Mouse (Mus musculus) C2C12 (cell line): ENCODE measurements around the gene Alg1. TPM values are rescaled to one million over a fixed set of nuclear protein-coding genes. Genes with fewer than 3 reads are reported as not detected.
A peak's percentile ranks its signal among the peaks of the same experiment; 100 is the strongest.

Experiments
- H3K27me3 ChIP-seq: one replicate; pipeline ENCODE4 v1.6.1; 2011; ENCODE audit not compliant: control insufficient read depth, insufficient read depth, insufficient read length
- H3K36me3 ChIP-seq: one replicate; pipeline ENCODE4 v1.6.1; 2011; ENCODE audit not compliant: control insufficient read depth, insufficient read depth
- H3K4me3 ChIP-seq: one replicate; pipeline ENCODE4 v1.5.1; 2011; ENCODE audit warnings: mild to moderate bottlenecking, control low read depth; ENCODE audit not compliant: poor library complexity, insufficient read depth, severe bottlenecking
- H3K79me2 ChIP-seq: one replicate; pipeline ENCODE4 v1.6.1; 2011; ENCODE audit not compliant: control insufficient read depth, insufficient read depth
- H3K79me3 ChIP-seq: one replicate; pipeline ENCODE4 v1.6.1; 2011; ENCODE audit warnings: low read depth, control low read depth
- H3ac ChIP-seq: one replicate; pipeline ENCODE3; 2011; ENCODE audit warnings: low read depth; ENCODE audit not compliant: control insufficient read depth, insufficient read length
- CEBPB ChIP-seq: IDR thresholded peaks from one replicate; pipeline ENCODE4 v1.6.1; 2011; ENCODE audit warnings: low read depth, mild to moderate bottlenecking, control low read depth, moderate library complexity
- CTCF ChIP-seq: IDR thresholded peaks from one replicate; pipeline ENCODE4 v1.5.1; 2011; ENCODE audit not compliant: control insufficient read depth, insufficient read depth, insufficient read length
- FOSL1 ChIP-seq: IDR thresholded peaks from one replicate; pipeline ENCODE4 v1.8.0; 2011; ENCODE audit warnings: mild to moderate bottlenecking, low read length; ENCODE audit not compliant: poor library complexity, insufficient read depth, severe bottlenecking
- MAX ChIP-seq: IDR thresholded peaks from one replicate; pipeline ENCODE4 v1.6.1; 2011; ENCODE audit warnings: mild to moderate bottlenecking, control low read depth
- MYOD1 ChIP-seq: IDR thresholded peaks from one replicate; pipeline ENCODE4 v1.6.1; 2011; ENCODE audit warnings: low read depth; ENCODE audit not compliant: control insufficient read depth, insufficient read length
- MYOG ChIP-seq: IDR thresholded peaks from one replicate; pipeline ENCODE4 v1.6.1; 2011; ENCODE audit not compliant: control insufficient read depth, insufficient read length; ENCODE audit errors: extremely low read depth
- USF1 ChIP-seq: IDR thresholded peaks from one replicate; pipeline ENCODE4 v1.6.1; 2011; ENCODE audit warnings: low read depth, mild to moderate bottlenecking, control low read depth, moderate library complexity
- polyA plus RNA-seq: library from polyadenylated mRNA; unstranded; fragments of >200 nt; fragmentation: generic; extraction: Trizol; gene quantifications from one replicate; pipeline ENCODE4 v1.2.1, GENCODE M21; 2012; ENCODE audit warnings: missing spikeins

The Alg1 gene
- polyA plus RNA-seq, 1 experiment, result 37.7 TPM

GRCm38 (mm10) chr16:5202681-5203080 is 30.7 kb upstream of the Alg1 start:
- Histone ChIP-seq H3ac (no peak overlapping the region), H3K4me3 (peak overlapping the region; percentile 71)

GRCm38 (mm10) chr16:5203200-5203599 is 30.2 kb upstream of the Alg1 start:
- TF ChIP-seq USF1 (no peak), MYOG (no peak), CEBPB (no peak), MAX (no peak), MYOD1 (no peak), CTCF (no peak), FOSL1 (no peak)
- Histone ChIP-seq H3K79me2 (no peaks in the 10 kb centered on the region), H3K79me3 (no peaks in the 10 kb centered on the region), H3K4me3 (peak overlapping the region; percentile 71), H3K27me3 (peaks cover 5% of the 10 kb centered on the region), H3ac (peak overlapping the region; percentile 92), H3K36me3 (no peaks in the 10 kb centered on the region)

More at GRCm38 (mm10) chr16:5202681-5203080, 30.7 kb upstream of the Alg1 start:
- Histone ChIP-seq H3K79me2 (no peaks in the 10 kb centered on the region), H3K36me3 (no peaks in the 10 kb centered on the region), H3K79me3 (no peaks in the 10 kb centered on the region), H3K27me3 (peaks cover 3% of the 10 kb centered on the region)
- TF ChIP-seq MAX (no peak), CTCF (peak; percentile 59)

GRCm38 (mm10) chr16:5203668-5204433 is 29.6 kb upstream of the Alg1 start, which contains the start of gene Nagpa:
Gene Nagpa (minus strand): TSS chr16:5204012.
- H3K36me3 ChIP-seq, result no peaks in the 10 kb centered on the region
- H3K27me3 ChIP-seq, result peaks cover 6% of the 10 kb centered on the region
- TF ChIP-seq MYOG (no peak), USF1 (peak; percentile 100), MYOD1 (no peak), CTCF (no peak), FOSL1 (no peak), CEBPB (no peak), MAX (peak; percentile 61)
- H3ac ChIP-seq, result peak within 1 kb of the TSS; percentile 92
- peak within 1 kb of the TSS; percentile 71 for H3K4me3 ChIP-seq
- no peaks in the 10 kb centered on the region for H3K79me2 ChIP-seq
- H3K79me3 ChIP-seq, result no peaks in the 10 kb centered on the region

- TF ChIP-seq MYOG, result no peak
- TF ChIP-seq MAX, result no peak
- no peak for TF ChIP-seq FOSL1
- no peak for TF ChIP-seq CTCF
- TF ChIP-seq CEBPB, result no peak
- TF ChIP-seq USF1, result no peak
- no peak for TF ChIP-seq MYOD1
- Histone ChIP-seq H3K4me3 (no peak overlapping the region), H3K36me3 (no peaks in the 10 kb centered on the region), H3K79me2 (no peaks in the 10 kb centered on the region), H3K27me3 (peaks cover 12% of the 10 kb centered on the region), H3K79me3 (no peaks in the 10 kb centered on the region), H3ac (no peak overlapping the region)
Measured at GRCm38 (mm10) chr16:5205431-5205970, 27.9 kb upstream of the Alg1 start.

- Histone ChIP-seq H3K4me3 (no peak overlapping the region), H3K79me3 (no peaks in the 10 kb centered on the region), H3ac (no peak overlapping the region), H3K79me2 (no peaks in the 10 kb centered on the region), H3K27me3 (peaks cover 12% of the 10 kb centered on the region), H3K36me3 (no peaks in the 10 kb centered on the region)
- TF ChIP-seq USF1, result no peak
- no peak for TF ChIP-seq FOSL1
- no peak for TF ChIP-seq CEBPB
- no peak for TF ChIP-seq MYOG
- no peak for TF ChIP-seq MYOD1
- no peak for TF ChIP-seq MAX
- TF ChIP-seq CTCF, result no peak
Measured at GRCm38 (mm10) chr16:5206051-5206450, 27.4 kb upstream of the Alg1 start.

GRCm38 (mm10) chr16:5210365-5210764 is 23.1 kb upstream of the Alg1 start:
- no peaks in the 10 kb centered on the region for H3K36me3 ChIP-seq
- no peaks in the 10 kb centered on the region for H3K79me2 ChIP-seq
- no peaks in the 10 kb centered on the region for H3K79me3 ChIP-seq
- no peak overlapping the region for H3ac ChIP-seq
- peaks cover 15% of the 10 kb centered on the region for H3K27me3 ChIP-seq
- no peak for TF ChIP-seq CEBPB
- TF ChIP-seq MYOG, result no peak
- TF ChIP-seq CTCF, result no peak
- TF ChIP-seq FOSL1, result no peak
- TF ChIP-seq USF1, result no peak
- H3K4me3 ChIP-seq, result no peak overlapping the region
